Mouse (Mus musculus): ENCODE results near the gene Lrp6. TPM values are rescaled to one million over a fixed set of nuclear protein-coding genes. Genes with fewer than 3 reads are reported as not detected.

The Lrp6 gene
- polyA plus RNA-seq, 1 experiment from 2014 or later = 10.1 TPM

- Histone ChIP-seq H3K27me3 (ENCODE audit: insufficient read depth, low read length) (no peaks in the 10 kb centered on the region), H3K27ac (ENCODE audit: low read depth) (peak overlapping the region; percentile 9; the same call in 1 of the 2 replicates), H3K36me3 (replicated peaks; ENCODE audit: insufficient read depth, low read length) (no peaks in the 10 kb centered on the region), H3K4me1 (ENCODE audit: insufficient read depth) (peaks cover 25% of the 10 kb centered on the region), H3K9me3 (ENCODE audit: low read length) (no peaks in the 10 kb centered on the region), H3K4me3 (ENCODE audit: low read depth, low read length) (no peak overlapping the region), H3K9ac (replicated peaks) (no peak overlapping the region), H3K4me2 (ENCODE audit: low read depth, low read length) (no peak overlapping the region)
- DNase-seq = no peak
- TF ChIP-seq EP300 (IDR thresholded peaks at IDR 0.05; ENCODE audit: low read depth) = no peak
- no peak for TF ChIP-seq CTCF (IDR thresholded peaks at IDR 0.05; ENCODE audit: low read depth)
- WGBS (ENCODE audit: insufficient replicate concordance) = 70% methylated on average over 3 of the region's 3 CpGs
- ATAC-seq = no peak
Observed at GRCm38 (mm10) chr6:134555178-134555577, 11.6 kb downstream of the Lrp6 start.

- Histone ChIP-seq H3K9me3 (ENCODE audit: low read length) (no peaks in the 10 kb centered on the region), H3K27me3 (ENCODE audit: insufficient read depth, low read length) (no peaks in the 10 kb centered on the region), H3K36me3 (replicated peaks; ENCODE audit: insufficient read depth, low read length) (no peaks in the 10 kb centered on the region), H3K27ac (ENCODE audit: low read depth) (no peak overlapping the region), H3K9ac (replicated peaks) (no peak overlapping the region), H3K4me3 (ENCODE audit: low read depth, low read length) (no peak overlapping the region), H3K4me1 (ENCODE audit: insufficient read depth) (peaks cover 24% of the 10 kb centered on the region), H3K4me2 (ENCODE audit: low read depth, low read length) (no peak overlapping the region)
- no peak for DNase-seq
- ATAC-seq = no peak
- TF ChIP-seq CTCF (IDR thresholded peaks at IDR 0.05; ENCODE audit: low read depth) = no peak
- no peak for TF ChIP-seq EP300 (IDR thresholded peaks at IDR 0.05; ENCODE audit: low read depth)
- WGBS (ENCODE audit: insufficient replicate concordance) = 61% methylated on average over 4 of the region's 4 CpGs
Observed at GRCm38 (mm10) chr6:134554230-134554629, 12.5 kb downstream of the Lrp6 start.

DNA sequence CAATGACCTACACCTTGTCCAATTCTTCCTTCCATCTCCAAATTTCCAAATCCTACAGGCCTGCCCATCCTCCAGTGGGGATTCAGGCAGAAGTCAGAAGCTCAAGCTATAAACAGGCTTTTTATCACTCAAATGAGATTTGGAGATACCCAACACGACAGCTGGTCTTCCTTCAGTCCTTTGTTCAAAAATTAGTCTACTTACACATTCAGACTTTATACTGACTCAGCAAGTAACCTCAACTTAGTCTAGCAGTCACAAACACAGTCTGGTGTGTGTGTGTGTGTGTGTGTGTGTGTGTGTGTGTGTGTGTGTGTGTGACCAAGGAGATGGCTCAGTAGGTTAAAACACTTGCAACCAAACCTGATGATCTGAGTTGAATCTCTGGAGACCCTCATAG, 15.8 kb downstream of the Lrp6 start:
- Histone ChIP-seq H3K36me3 (replicated peaks; ENCODE audit: insufficient read depth, low read length) (no peaks in the 10 kb centered on the region), H3K9me3 (ENCODE audit: low read length) (no peaks in the 10 kb centered on the region), H3K9ac (replicated peaks) (no peak overlapping the region), H3K27me3 (ENCODE audit: insufficient read depth, low read length) (no peaks in the 10 kb centered on the region), H3K4me2 (ENCODE audit: low read depth, low read length) (no peak overlapping the region), H3K27ac (ENCODE audit: low read depth) (no peak overlapping the region), H3K4me3 (ENCODE audit: low read depth, low read length) (no peak overlapping the region), H3K4me1 (ENCODE audit: insufficient read depth) (peaks cover 15% of the 10 kb centered on the region)
- no peak for DNase-seq
- WGBS (ENCODE audit: insufficient replicate concordance) = 61% methylated on average over 1 of the region's 1 CpGs
- ATAC-seq = no peak
- TF ChIP-seq EP300 (IDR thresholded peaks at IDR 0.05; ENCODE audit: low read depth) (no peak), CTCF (IDR thresholded peaks at IDR 0.05; ENCODE audit: low read depth) (no peak)

GRCm38 (mm10) chr6:134550396-134550795, 16.4 kb downstream of the Lrp6 start:
- DNase-seq = no peak
- no peak overlapping the region for H3K4me3 ChIP-seq (ENCODE audit: low read depth, low read length)
- no peak overlapping the region for H3K4me2 ChIP-seq (ENCODE audit: low read depth, low read length)
- no peaks in the 10 kb centered on the region for H3K9me3 ChIP-seq (ENCODE audit: low read length)
- WGBS (ENCODE audit: insufficient replicate concordance) = 84% methylated on average over 1 of the region's 1 CpGs
- peaks cover 15% of the 10 kb centered on the region for H3K4me1 ChIP-seq (ENCODE audit: insufficient read depth)
- H3K9ac ChIP-seq (replicated peaks) = no peak overlapping the region
- no peak for ATAC-seq
- no peaks in the 10 kb centered on the region for H3K27me3 ChIP-seq (ENCODE audit: insufficient read depth, low read length)
- TF ChIP-seq CTCF (IDR thresholded peaks at IDR 0.05; ENCODE audit: low read depth) (no peak), EP300 (IDR thresholded peaks at IDR 0.05; ENCODE audit: low read depth) (no peak)
- H3K27ac ChIP-seq (ENCODE audit: low read depth) = no peak overlapping the region
- no peaks in the 10 kb centered on the region for H3K36me3 ChIP-seq (replicated peaks; ENCODE audit: insufficient read depth, low read length)

- DNase-seq (no peak), ATAC-seq (no peak)
- Histone ChIP-seq H3K4me3 (ENCODE audit: low read depth, low read length) (no peak overlapping the region), H3K36me3 (replicated peaks; ENCODE audit: insufficient read depth, low read length) (peaks cover 3% of the 10 kb centered on the region), H3K4me2 (ENCODE audit: low read depth, low read length) (no peak overlapping the region), H3K9ac (replicated peaks) (no peak overlapping the region), H3K27ac (ENCODE audit: low read depth) (0 out of 2 replicates have a peak overlapping the region, but pooled peaks have one; percentile 5), H3K9me3 (ENCODE audit: low read length) (no peaks in the 10 kb centered on the region), H3K27me3 (ENCODE audit: insufficient read depth, low read length) (no peaks in the 10 kb centered on the region), H3K4me1 (ENCODE audit: insufficient read depth) (peaks cover 23% of the 10 kb centered on the region)
- no peak for TF ChIP-seq EP300 (IDR thresholded peaks at IDR 0.05; ENCODE audit: low read depth)
- no peak for TF ChIP-seq CTCF (IDR thresholded peaks at IDR 0.05; ENCODE audit: low read depth)
- WGBS (ENCODE audit: insufficient replicate concordance) = 66% methylated on average over 3 of the region's 3 CpGs
Observed at GRCm38 (mm10) chr6:134544843-134545242, 21.9 kb downstream of the Lrp6 start.

DNA sequence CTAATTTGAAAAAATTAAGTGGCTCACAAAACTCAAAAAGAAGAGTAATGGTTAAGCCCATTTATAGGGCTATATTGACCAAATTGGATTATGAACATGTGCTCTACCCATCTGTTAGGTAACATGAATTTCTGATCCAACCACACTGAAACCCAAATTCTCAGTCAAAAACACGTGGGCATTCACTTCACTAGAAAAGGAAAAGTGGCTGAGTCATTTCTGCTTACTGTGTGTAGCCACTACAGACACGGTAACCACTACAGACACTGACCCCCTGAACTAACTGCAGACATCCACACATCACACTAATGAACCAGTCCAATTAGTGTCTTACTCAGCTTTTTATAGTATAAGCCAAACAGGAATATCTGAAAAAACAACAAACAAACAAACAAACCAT, 22.7 kb downstream of the Lrp6 start:
- peak overlapping the region; percentile 45 for H3K27ac ChIP-seq (ENCODE audit: low read depth)

DNA sequence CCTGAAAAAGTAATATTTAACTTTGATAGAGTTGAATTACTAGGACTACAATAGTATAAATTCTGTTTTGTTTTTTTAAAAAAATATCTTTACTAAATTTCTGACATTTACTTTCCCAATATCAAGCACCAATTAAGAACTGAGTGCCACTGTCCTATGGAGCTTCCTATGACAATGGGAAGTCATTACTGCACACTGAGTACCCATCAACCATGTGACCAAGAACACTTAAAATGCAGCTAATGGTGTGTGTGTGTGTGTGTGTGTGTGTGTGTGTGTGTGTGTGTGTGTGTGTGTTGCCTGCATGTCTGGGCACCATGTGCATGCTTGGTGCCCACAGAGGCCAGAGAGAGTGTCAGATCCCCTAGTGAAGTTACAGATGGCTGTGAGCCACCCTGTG, 23.2 kb downstream of the Lrp6 start:
- Histone ChIP-seq H3K9ac (replicated peaks) (no peak overlapping the region), H3K27ac (ENCODE audit: low read depth) (peak overlapping the region; percentile 45; the same call in 1 of the 2 replicates), H3K9me3 (ENCODE audit: low read length) (no peaks in the 10 kb centered on the region), H3K27me3 (ENCODE audit: insufficient read depth, low read length) (no peaks in the 10 kb centered on the region), H3K4me1 (ENCODE audit: insufficient read depth) (peaks cover 26% of the 10 kb centered on the region), H3K36me3 (replicated peaks; ENCODE audit: insufficient read depth, low read length) (peaks cover 3% of the 10 kb centered on the region), H3K4me3 (ENCODE audit: low read depth, low read length) (no peak overlapping the region), H3K4me2 (ENCODE audit: low read depth, low read length) (no peak overlapping the region)
- TF ChIP-seq CTCF (IDR thresholded peaks at IDR 0.05; ENCODE audit: low read depth) = no peak
- no peak for TF ChIP-seq EP300 (IDR thresholded peaks at IDR 0.05; ENCODE audit: low read depth)
- no peak for ATAC-seq
- DNase-seq = no peak

More for the DNA sequence above, 22.7 kb downstream of the Lrp6 start:
- 15% methylated on average over 2 of the region's 2 CpGs for WGBS (ENCODE audit: insufficient replicate concordance)
- peak; percentile 27; the same call in 1 of the 2 replicates for ATAC-seq
- H3K9ac ChIP-seq (replicated peaks) = no peak overlapping the region
- H3K4me3 ChIP-seq (ENCODE audit: low read depth, low read length) = no peak overlapping the region
- 0 out of 2 replicates have a peak overlapping the region, but pooled peaks have one; percentile 9 for H3K4me2 ChIP-seq (ENCODE audit: low read depth, low read length)
- TF ChIP-seq CTCF (IDR thresholded peaks at IDR 0.05; ENCODE audit: low read depth) (no peak), EP300 (IDR thresholded peaks at IDR 0.05; ENCODE audit: low read depth) (no peak)
- no peak for DNase-seq
- peaks cover 24% of the 10 kb centered on the region for H3K4me1 ChIP-seq (ENCODE audit: insufficient read depth)
- H3K9me3 ChIP-seq (ENCODE audit: low read length) = no peaks in the 10 kb centered on the region
- no peaks in the 10 kb centered on the region for H3K27me3 ChIP-seq (ENCODE audit: insufficient read depth, low read length)
- peaks cover 3% of the 10 kb centered on the region for H3K36me3 ChIP-seq (replicated peaks; ENCODE audit: insufficient read depth, low read length)
